ENCODE assay signal across 28 mouse cellular contexts in the genomic region with DNA sequence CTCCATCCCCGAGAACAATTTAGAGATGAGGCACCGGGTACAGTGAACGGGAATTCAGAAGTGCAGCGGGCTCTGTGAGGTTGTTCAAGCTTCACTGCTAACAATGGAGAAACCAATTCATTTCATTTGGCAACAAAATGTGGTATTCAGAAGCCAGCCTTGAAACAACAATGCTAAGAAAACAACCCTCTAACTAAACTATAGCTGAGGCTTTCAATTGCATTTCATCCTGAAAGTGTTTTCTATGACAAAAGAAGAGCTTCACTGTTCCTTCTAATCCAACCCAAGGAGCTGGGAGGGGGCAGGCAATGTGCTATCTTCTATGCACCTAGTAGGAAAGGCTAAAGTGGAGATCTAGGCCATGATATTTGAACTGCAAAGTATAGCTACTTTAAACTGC.
A peak's percentile ranks its signal among the peaks of the same experiment; 100 is the strongest.
DNase-seq lines count a peak whose midpoint lies in the region; ATAC-seq and TF ChIP-seq lines count a peak whose summit lies in the region.
"Had no signal": no experiment of that assay in that cellular context is flagged by ENCODE, and none has a peak within 500 bp of the region (broad histone marks: within the 10 kb centered on the region; RNA-seq: fewer than 3 reads in every experiment).

No protein-coding gene starts in this region.

- peak overlapping the region; percentile 64 for H3K27ac ChIP-seq in layer of hippocampus, adult 2 months
- no peak overlapping the region for H3K27ac ChIP-seq in midbrain, embryonic 11.5 days (ENCODE audit: low read depth, low read length)
- H3K27ac ChIP-seq in midbrain, embryonic 15.5 days = no peak overlapping the region
- H3K27ac ChIP-seq in embryonic facial prominence, embryonic 15.5 days (replicated peaks) = peak overlapping the region; percentile 81
- H3K27ac ChIP-seq: heart, embryonic 15.5 days; hindbrain, embryonic 10.5 days; hindbrain, embryonic 13.5 days had no signal

- DNase-seq in layer of hippocampus, adult 2 months (ENCODE audit: low spot score in 2 of 2) = no peak
- no peak for DNase-seq in layer of hippocampus, postnatal 36 days
- DNase-seq in midbrain, embryonic 11.5 days (ENCODE audit: low spot score, missing footprints) = peak; percentile 81
- DNase-seq in retina, postnatal 1 day = no peak
- DNase-seq in left cerebral cortex, postnatal 4 days = no peak
- DNase-seq: adrenal gland, adult 2 months; adrenal gland, postnatal 25 days; B cell, adult 2 months; cerebellum, adult 11-12 months; cerebellum, adult 8-10 months; cerebellum, postnatal 10 days; cerebellum, postnatal 36 days; embryo, embryonic 11 days; forebrain, postnatal 0 days; gastrocnemius, postnatal 25 days; heart, adult 18-20 months; heart, postnatal 10 days; heart, postnatal 36 days had no signal

- no peaks in the 10 kb centered on the region for H3K27me3 ChIP-seq in midbrain, embryonic 11.5 days (ENCODE audit: control insufficient read depth, insufficient read depth, low read length)
- no peaks in the 10 kb centered on the region for H3K27me3 ChIP-seq in midbrain, embryonic 15.5 days (replicated peaks)
- H3K27me3 ChIP-seq in embryonic facial prominence, embryonic 15.5 days = no peaks in the 10 kb centered on the region
- H3K27me3 ChIP-seq: CH12.LX; heart, embryonic 12.5 days; heart, embryonic 15.5 days; hindbrain, embryonic 13.5 days had no signal

- 72% methylated on average over 4 of the region's 4 CpGs for WGBS in midbrain, embryonic 11.5 days
- WGBS in midbrain, embryonic 15.5 days = 64% methylated on average over 4 of the region's 4 CpGs
- WGBS in embryonic facial prominence, embryonic 15.5 days = 74% methylated on average over 4 of the region's 4 CpGs

- no peak overlapping the region for H3K4me2 ChIP-seq in midbrain, embryonic 11.5 days
- H3K4me2 ChIP-seq in midbrain, embryonic 15.5 days = no peak overlapping the region
- H3K4me2 ChIP-seq in embryonic facial prominence, embryonic 15.5 days (replicated peaks) = no peak overlapping the region
- H3K4me2 ChIP-seq: heart, embryonic 12.5 days; heart, embryonic 15.5 days; hindbrain, embryonic 13.5 days had no signal

- ATAC-seq in midbrain, embryonic 11.5 days (ENCODE audit: low FRiP score) = no peak
- no peak for ATAC-seq in midbrain, embryonic 15.5 days (replicated peaks)
- no peak for ATAC-seq in embryonic facial prominence, embryonic 15.5 days (ENCODE audit: insufficient number of reproducible peaks, low FRiP score, low TSS enrichment, low read depth)
- ATAC-seq: forebrain, embryonic 14.5 days; forebrain, postnatal 0 days; hindbrain, embryonic 16.5 days had no signal

- TF ChIP-seq CTCF in layer of hippocampus, adult 2 months (conservative IDR thresholded peaks at IDR 0.05) = no peak

- intact Hi-C loops in left cerebral cortex, postnatal 4 days (cut with DNase I) = no loop called here

- H3K9me3 ChIP-seq in midbrain, embryonic 11.5 days (ENCODE audit: control insufficient read depth, low read length) = no peaks in the 10 kb centered on the region
- no peaks in the 10 kb centered on the region for H3K9me3 ChIP-seq in midbrain, embryonic 15.5 days
- no peaks in the 10 kb centered on the region for H3K9me3 ChIP-seq in embryonic facial prominence, embryonic 15.5 days (replicated peaks)
- H3K9me3 ChIP-seq: G1E; heart, embryonic 12.5 days; heart, embryonic 15.5 days; hindbrain, embryonic 10.5 days; hindbrain, embryonic 13.5 days had no signal

- H3K4me1 ChIP-seq in midbrain, embryonic 11.5 days (ENCODE audit: control insufficient read depth, insufficient read depth, low read length) = no peaks in the 10 kb centered on the region
- H3K4me1 ChIP-seq in midbrain, embryonic 15.5 days = no peaks in the 10 kb centered on the region
- peaks cover 19% of the 10 kb centered on the region for H3K4me1 ChIP-seq in embryonic facial prominence, embryonic 15.5 days
- H3K4me1 ChIP-seq: heart, embryonic 12.5 days; heart, embryonic 15.5 days; hindbrain, embryonic 13.5 days had no signal

- no peak overlapping the region for H3K9ac ChIP-seq in midbrain, embryonic 11.5 days (ENCODE audit: low read length)
- no peak overlapping the region for H3K9ac ChIP-seq in midbrain, embryonic 15.5 days
- H3K9ac ChIP-seq in embryonic facial prominence, embryonic 15.5 days = no peak overlapping the region
- H3K9ac ChIP-seq: forebrain, postnatal 0 days; heart, embryonic 12.5 days; heart, embryonic 15.5 days; hindbrain, embryonic 13.5 days had no signal

- H3K4me3 ChIP-seq in layer of hippocampus, adult 2 months = no peak overlapping the region
- no peak overlapping the region for H3K4me3 ChIP-seq in midbrain, embryonic 11.5 days (ENCODE audit: low read depth, low read length)
- no peak overlapping the region for H3K4me3 ChIP-seq in midbrain, embryonic 15.5 days
- H3K4me3 ChIP-seq in embryonic facial prominence, embryonic 15.5 days (replicated peaks) = no peak overlapping the region
- H3K4me3 ChIP-seq: heart, embryonic 12.5 days; heart, embryonic 15.5 days; hindbrain, embryonic 10.5 days; hindbrain, embryonic 13.5 days had no signal

- no peaks in the 10 kb centered on the region for H3K36me3 ChIP-seq in midbrain, embryonic 11.5 days (ENCODE audit: control insufficient read depth, insufficient read depth, low read length)
- H3K36me3 ChIP-seq in midbrain, embryonic 15.5 days (replicated peaks) = no peaks in the 10 kb centered on the region
- H3K36me3 ChIP-seq in embryonic facial prominence, embryonic 15.5 days = no peaks in the 10 kb centered on the region
- H3K36me3 ChIP-seq: G1E; heart, embryonic 12.5 days; heart, embryonic 15.5 days; hindbrain, embryonic 10.5 days had no signal

Comparison
In these comparisons a context has a peak if more than half of its experiments do, and no peak if none do; other contexts are left out.
1. H3K27ac ChIP-seq: peak in layer of hippocampus, adult 2 months (single experiment) and embryonic facial prominence, embryonic 15.5 days (single experiment); none in midbrain, embryonic 11.5 days (single experiment) and midbrain, embryonic 15.5 days (single experiment).